Comparison of ENCODE assay signal across 22 mouse cellular contexts in genomic region chr4:141502723-141503122, GRCm38 (mm10). TPM values are rescaled to one million over a fixed set of nuclear protein-coding genes. Genes with fewer than 3 reads are reported as not detected.
DNase-seq lines count a peak whose midpoint lies in the region; ATAC-seq lines count a peak whose summit lies in the region.
"Had no signal": no experiment of that assay in that cellular context is flagged by ENCODE, and none has a peak within 500 bp of the region (broad histone marks: within the 10 kb centered on the region; RNA-seq: fewer than 3 reads in every experiment).

No protein-coding gene starts in this region.

- H3K4me1 ChIP-seq in embryonic facial prominence, embryonic 13.5 days: peaks cover 50% of the 10 kb centered on the region
- H3K4me1 ChIP-seq in embryonic facial prominence, embryonic 10.5 days: peaks cover 39% of the 10 kb centered on the region
- peaks cover 40% of the 10 kb centered on the region for H3K4me1 ChIP-seq in kidney, embryonic 15.5 days
- H3K4me1 ChIP-seq in limb, embryonic 12.5 days (replicated peaks): peaks cover 15% of the 10 kb centered on the region
- peaks cover 11% of the 10 kb centered on the region for H3K4me1 ChIP-seq in limb, embryonic 10.5 days

- WGBS in embryonic facial prominence, embryonic 13.5 days: 44% methylated on average over 5 of the region's 5 CpGs
- WGBS in embryonic facial prominence, embryonic 10.5 days: 61% methylated on average over 5 of the region's 5 CpGs
- WGBS in kidney, embryonic 15.5 days: 55% methylated on average over 5 of the region's 5 CpGs
- 52% methylated on average over 5 of the region's 5 CpGs for WGBS in limb, embryonic 12.5 days
- WGBS in limb, embryonic 10.5 days: 58% methylated on average over 5 of the region's 5 CpGs

- H3K4me3 ChIP-seq in embryonic facial prominence, embryonic 13.5 days: no peak overlapping the region
- H3K4me3 ChIP-seq in embryonic facial prominence, embryonic 10.5 days: no peak overlapping the region
- H3K4me3 ChIP-seq in kidney, embryonic 15.5 days (replicated peaks): no peak overlapping the region
- no peak overlapping the region for H3K4me3 ChIP-seq in limb, embryonic 12.5 days (replicated peaks)
- no peak overlapping the region for H3K4me3 ChIP-seq in limb, embryonic 10.5 days
- H3K4me3 ChIP-seq: forebrain, embryonic 10.5 days; heart, embryonic 10.5 days; liver, embryonic 15.5 days; lung, embryonic 15.5 days had no signal

- peak overlapping the region; percentile 16; the same call in 1 of the 2 replicates for H3K9ac ChIP-seq in embryonic facial prominence, embryonic 13.5 days
- H3K9ac ChIP-seq in kidney, embryonic 15.5 days: no peak overlapping the region
- no peak overlapping the region for H3K9ac ChIP-seq in limb, embryonic 12.5 days (replicated peaks)
- H3K9ac ChIP-seq: liver, embryonic 15.5 days; lung, embryonic 15.5 days had no signal

- H3K4me2 ChIP-seq in embryonic facial prominence, embryonic 13.5 days: no peak overlapping the region
- H3K4me2 ChIP-seq in kidney, embryonic 15.5 days: no peak overlapping the region
- H3K4me2 ChIP-seq in limb, embryonic 12.5 days: no peak overlapping the region
- H3K4me2 ChIP-seq: liver, embryonic 15.5 days; lung, embryonic 15.5 days had no signal

- no peaks in the 10 kb centered on the region for H3K9me3 ChIP-seq in embryonic facial prominence, embryonic 13.5 days
- no peaks in the 10 kb centered on the region for H3K9me3 ChIP-seq in embryonic facial prominence, embryonic 10.5 days
- H3K9me3 ChIP-seq in kidney, embryonic 15.5 days (replicated peaks): no peaks in the 10 kb centered on the region
- H3K9me3 ChIP-seq in limb, embryonic 12.5 days: no peaks in the 10 kb centered on the region
- no peaks in the 10 kb centered on the region for H3K9me3 ChIP-seq in limb, embryonic 10.5 days (replicated peaks)
- H3K9me3 ChIP-seq: forebrain, embryonic 10.5 days; heart, embryonic 10.5 days; liver, embryonic 15.5 days; lung, embryonic 15.5 days had no signal

- intact Hi-C loops in heart, postnatal 25 days (cut with DNase I): no loop called here

- ATAC-seq in embryonic facial prominence, embryonic 13.5 days (ENCODE audit: insufficient number of reproducible peaks, insufficient read depth, low FRiP score, low TSS enrichment, low read depth): no peak
- no peak for ATAC-seq in kidney, embryonic 15.5 days (replicated peaks; ENCODE audit: low FRiP score)
- no peak for ATAC-seq in limb, embryonic 12.5 days (ENCODE audit: insufficient number of reproducible peaks, insufficient read depth, low FRiP score, low TSS enrichment, low read depth)
- ATAC-seq: inflammation-experienced regulatory T-cells, adult 6 months had no signal

- no peak for DNase-seq in embryonic facial prominence, embryonic 10.5 days (ENCODE audit: low spot score)
- DNase-seq in kidney, postnatal 14 days: no peak
- DNase-seq in limb, embryonic 10.5 days (ENCODE audit: low spot score): no peak
- peak; percentile 56 for DNase-seq in brain, adult 2 months (ENCODE audit: low read depth, low spot score)
- no peak for DNase-seq in heart, postnatal 25 days (ENCODE audit: low spot score)
- DNase-seq: adrenal gland, postnatal 14 days; cerebellum, adult 11 months; cerebellum, adult 9-11 months; kidney, adult 18-20 months; liver; lung, postnatal 36 days; midbrain, embryonic 14.5 days; right cerebral cortex, postnatal 25 days had no signal

- H3K36me3 ChIP-seq in embryonic facial prominence, embryonic 13.5 days: 0 out of 2 replicates have a peak, but pooled peaks cover 8% of the 10 kb centered on the region
- peaks cover 23% of the 10 kb centered on the region for H3K36me3 ChIP-seq in embryonic facial prominence, embryonic 10.5 days (replicated peaks)
- peaks cover 15% of the 10 kb centered on the region for H3K36me3 ChIP-seq in kidney, embryonic 15.5 days
- H3K36me3 ChIP-seq in limb, embryonic 12.5 days: peaks cover 13% of the 10 kb centered on the region
- H3K36me3 ChIP-seq in limb, embryonic 10.5 days: peaks cover 14% of the 10 kb centered on the region
- H3K36me3 ChIP-seq: lung, embryonic 15.5 days had no signal

- H3K27ac ChIP-seq in embryonic facial prominence, embryonic 13.5 days: peak overlapping the region; percentile 33; the same call in 1 of the 2 replicates
- no peak overlapping the region for H3K27ac ChIP-seq in embryonic facial prominence, embryonic 10.5 days (replicated peaks)
- peak overlapping the region; percentile 41; the same call in 1 of the 2 replicates for H3K27ac ChIP-seq in kidney, embryonic 15.5 days
- 0 out of 2 replicates have a peak overlapping the region, but pooled peaks have one; percentile 29 for H3K27ac ChIP-seq in limb, embryonic 12.5 days
- no peak overlapping the region for H3K27ac ChIP-seq in limb, embryonic 10.5 days
- H3K27ac ChIP-seq: forebrain, embryonic 10.5 days; heart, embryonic 10.5 days; kidney, postnatal 0 days; liver, embryonic 15.5 days; lung, embryonic 15.5 days had no signal

- no peaks in the 10 kb centered on the region for H3K27me3 ChIP-seq in embryonic facial prominence, embryonic 13.5 days
- H3K27me3 ChIP-seq in embryonic facial prominence, embryonic 10.5 days (replicated peaks; ENCODE audit: low read depth, poor library complexity, severe bottlenecking): no peaks in the 10 kb centered on the region
- H3K27me3 ChIP-seq in kidney, embryonic 15.5 days: no peaks in the 10 kb centered on the region
- H3K27me3 ChIP-seq in limb, embryonic 12.5 days: no peaks in the 10 kb centered on the region
- no peaks in the 10 kb centered on the region for H3K27me3 ChIP-seq in limb, embryonic 10.5 days (ENCODE audit: low read depth, poor library complexity, severe bottlenecking)
- H3K27me3 ChIP-seq: liver, embryonic 15.5 days; lung, embryonic 15.5 days had no signal

RNA-seq across cellular contexts. Expression of gene Spen, which starts 35.7 kb away (rescaled TPM):
- polyA plus RNA-seq in embryonic facial prominence, embryonic 13.5 days (2015; fragmentation: Nextera tagmentation; extraction: Ambion mirVana): 11.6 and 12.7 TPM in 2 replicates
- polyA plus RNA-seq in embryonic facial prominence, embryonic 10.5 days (2016; fragmentation: Nextera tagmentation; extraction: Ambion mirVana): 9.6 and 12.1 TPM in 2 replicates
- 10.3 and 11.1 TPM in 2 replicates for polyA plus RNA-seq in kidney, embryonic 15.5 days (2015; fragmentation: Nextera tagmentation; extraction: Ambion mirVana)
- 14.1 and 16.6 TPM in 2 replicates for polyA plus RNA-seq in limb, embryonic 12.5 days (2016; fragmentation: Nextera tagmentation; extraction: Ambion mirVana)
- polyA plus RNA-seq in limb, embryonic 10.5 days (2016; fragmentation: Nextera tagmentation; extraction: Ambion mirVana): 11.5 TPM in 2 replicates
- total RNA-seq in heart, postnatal 25 days (2021): 10 to 100 TPM; 27.3 to 29.7 TPM

RNA-seq across cellular contexts. Expression of gene Zbtb17, which starts 58.3 kb away (rescaled TPM):
- 43.4 and 43.8 TPM in 2 replicates for polyA plus RNA-seq in embryonic facial prominence, embryonic 13.5 days (2015; fragmentation: Nextera tagmentation; extraction: Ambion mirVana)
- 59.6 and 62.3 TPM in 2 replicates for polyA plus RNA-seq in embryonic facial prominence, embryonic 10.5 days (2016; fragmentation: Nextera tagmentation; extraction: Ambion mirVana)
- 39.8 and 40.4 TPM in 2 replicates for polyA plus RNA-seq in kidney, embryonic 15.5 days (2015; fragmentation: Nextera tagmentation; extraction: Ambion mirVana)
- 59.0 and 61.1 TPM in 2 replicates for polyA plus RNA-seq in limb, embryonic 12.5 days (2016; fragmentation: Nextera tagmentation; extraction: Ambion mirVana)
- polyA plus RNA-seq in limb, embryonic 10.5 days (2016; fragmentation: Nextera tagmentation; extraction: Ambion mirVana): 60.6 and 66.5 TPM in 2 replicates
- total RNA-seq in heart, postnatal 25 days (2021): 10 to 100 TPM; 22.7 to 23.5 TPM

Comparison
In these comparisons a context has a peak if more than half of its experiments do, and no peak if none do; other contexts are left out.
1. H3K27ac ChIP-seq: peak in embryonic facial prominence, embryonic 13.5 days (single experiment), kidney, embryonic 15.5 days (single experiment) and limb, embryonic 12.5 days (single experiment); none in embryonic facial prominence, embryonic 10.5 days (single experiment) and limb, embryonic 10.5 days (single experiment).